ENCODE assay signal across 9 mouse cellular contexts in genomic region chr5:120562956-120563913, GRCm38 (mm10). TPM values are rescaled to one million over a fixed set of nuclear protein-coding genes. Genes with fewer than 3 reads are reported as not detected.
DNase-seq lines count a peak whose midpoint lies in the region; ATAC-seq and TF ChIP-seq lines count a peak whose summit lies in the region.
"Had no signal": no experiment of that assay in that cellular context is flagged by ENCODE, and none has a peak within 500 bp of the region (broad histone marks: within the 10 kb centered on the region; RNA-seq: fewer than 3 reads in every experiment).

No protein-coding gene starts in this region.

- TF ChIP-seq EP300 in heart, postnatal 0 days (IDR thresholded peaks at IDR 0.05; ENCODE audit: low read depth) = peak; percentile 46; the same call in 1 of the 2 replicates

- H3K9ac ChIP-seq in forebrain, embryonic 12.5 days = no peak overlapping the region; the same call in none of the 2 replicates
- H3K9ac ChIP-seq in forebrain, postnatal 0 days = no peak overlapping the region
- 0 out of 2 replicates have a peak overlapping the region, but pooled peaks have one; percentile 49 for H3K9ac ChIP-seq in embryonic facial prominence, embryonic 13.5 days
- no peak overlapping the region for H3K9ac ChIP-seq in heart, postnatal 0 days (replicated peaks; ENCODE audit: low read depth, low read length)
- H3K9ac ChIP-seq in midbrain, embryonic 12.5 days (replicated peaks) = no peak overlapping the region
- H3K9ac ChIP-seq: liver, embryonic 14.5 days had no signal

- no peak for TF ChIP-seq CTCF in forebrain, postnatal 0 days (IDR thresholded peaks at IDR 0.05; ENCODE audit: low read depth)
- no peak for TF ChIP-seq CTCF in heart, postnatal 0 days (IDR thresholded peaks at IDR 0.05; ENCODE audit: low read depth)

- H3K9me3 ChIP-seq in forebrain, embryonic 12.5 days = no peaks in the 10 kb centered on the region
- no peaks in the 10 kb centered on the region for H3K9me3 ChIP-seq in forebrain, postnatal 0 days (ENCODE audit: low read length)
- H3K9me3 ChIP-seq in embryonic facial prominence, embryonic 13.5 days = no peaks in the 10 kb centered on the region
- no peaks in the 10 kb centered on the region for H3K9me3 ChIP-seq in heart, postnatal 0 days (replicated peaks; ENCODE audit: control insufficient read depth, low read length)
- no peaks in the 10 kb centered on the region for H3K9me3 ChIP-seq in midbrain, embryonic 12.5 days

- 67% methylated on average over 28 of the region's 28 CpGs for WGBS in forebrain, embryonic 12.5 days
- 63% methylated on average over 28 of the region's 28 CpGs for WGBS in forebrain, postnatal 0 days
- WGBS in embryonic facial prominence, embryonic 13.5 days = 35% methylated on average over 28 of the region's 28 CpGs
- WGBS in heart, postnatal 0 days = 41% methylated on average over 28 of the region's 28 CpGs
- 60% methylated on average over 28 of the region's 28 CpGs for WGBS in midbrain, embryonic 12.5 days

- H3K4me1 ChIP-seq in forebrain, embryonic 12.5 days = peaks cover 75% of the 10 kb centered on the region
- H3K4me1 ChIP-seq in forebrain, postnatal 0 days (ENCODE audit: insufficient read depth) = peaks cover 14% of the 10 kb centered on the region
- H3K4me1 ChIP-seq in embryonic facial prominence, embryonic 13.5 days = peaks cover 83% of the 10 kb centered on the region
- H3K4me1 ChIP-seq in heart, postnatal 0 days (ENCODE audit: control insufficient read depth, insufficient read depth) = peaks cover 40% of the 10 kb centered on the region
- H3K4me1 ChIP-seq in midbrain, embryonic 12.5 days = peaks cover 79% of the 10 kb centered on the region

- peak overlapping the region; percentile 69 for H3K27ac ChIP-seq in forebrain, embryonic 12.5 days
- H3K27ac ChIP-seq in forebrain, postnatal 0 days (ENCODE audit: low read depth, low read length) = no peak overlapping the region; the same call in 1 of the 2 replicates
- H3K27ac ChIP-seq in embryonic facial prominence, embryonic 13.5 days = peak overlapping the region; percentile 90
- peak overlapping the region; percentile 81 for H3K27ac ChIP-seq in heart, postnatal 0 days (ENCODE audit: low read depth)
- H3K27ac ChIP-seq in midbrain, embryonic 12.5 days (replicated peaks) = peak overlapping the region; percentile 56
- H3K27ac ChIP-seq: liver, embryonic 14.5 days had no signal

- H3K27me3 ChIP-seq in forebrain, embryonic 12.5 days = no peaks in the 10 kb centered on the region
- H3K27me3 ChIP-seq in forebrain, postnatal 0 days (ENCODE audit: insufficient read depth, low read length) = no peaks in the 10 kb centered on the region
- H3K27me3 ChIP-seq in embryonic facial prominence, embryonic 13.5 days = no peaks in the 10 kb centered on the region
- no peaks in the 10 kb centered on the region for H3K27me3 ChIP-seq in heart, postnatal 0 days (ENCODE audit: control insufficient read depth, insufficient read depth, low read length)
- no peaks in the 10 kb centered on the region for H3K27me3 ChIP-seq in midbrain, embryonic 12.5 days

- H3K36me3 ChIP-seq in forebrain, embryonic 12.5 days (replicated peaks) = no peaks in the 10 kb centered on the region
- no peaks in the 10 kb centered on the region for H3K36me3 ChIP-seq in forebrain, postnatal 0 days (ENCODE audit: insufficient read depth)
- H3K36me3 ChIP-seq in embryonic facial prominence, embryonic 13.5 days = no peaks in the 10 kb centered on the region
- no peaks in the 10 kb centered on the region for H3K36me3 ChIP-seq in heart, postnatal 0 days (replicated peaks; ENCODE audit: control insufficient read depth, insufficient read depth, low read length)
- no peaks in the 10 kb centered on the region for H3K36me3 ChIP-seq in midbrain, embryonic 12.5 days

- H3K4me3 ChIP-seq in forebrain, embryonic 12.5 days (replicated peaks) = no peak overlapping the region
- H3K4me3 ChIP-seq in forebrain, postnatal 0 days (ENCODE audit: low read depth, low read length) = no peak overlapping the region
- no peak overlapping the region for H3K4me3 ChIP-seq in embryonic facial prominence, embryonic 13.5 days
- H3K4me3 ChIP-seq in heart, postnatal 0 days (ENCODE audit: low read depth, low read length) = no peak overlapping the region
- H3K4me3 ChIP-seq in midbrain, embryonic 12.5 days = no peak overlapping the region

- H3K4me2 ChIP-seq in forebrain, embryonic 12.5 days = no peak overlapping the region
- H3K4me2 ChIP-seq in forebrain, postnatal 0 days (ENCODE audit: low read depth) = no peak overlapping the region
- H3K4me2 ChIP-seq in embryonic facial prominence, embryonic 13.5 days = peak overlapping the region; percentile 31
- H3K4me2 ChIP-seq in heart, postnatal 0 days (ENCODE audit: low read depth, low read length) = no peak overlapping the region
- H3K4me2 ChIP-seq in midbrain, embryonic 12.5 days (replicated peaks) = no peak overlapping the region

- no peak for ATAC-seq in forebrain, embryonic 12.5 days (ENCODE audit: low FRiP score)
- no peak for ATAC-seq in forebrain, postnatal 0 days
- peak; percentile 48; the same call in 1 of the 2 replicates for ATAC-seq in embryonic facial prominence, embryonic 13.5 days (ENCODE audit: insufficient number of reproducible peaks, insufficient read depth, low FRiP score, low TSS enrichment, low read depth)
- peak; percentile 67 for ATAC-seq in heart, postnatal 0 days (ENCODE audit: insufficient read depth, low read depth)
- no peak for ATAC-seq in midbrain, embryonic 12.5 days (ENCODE audit: low FRiP score, low read depth)
- ATAC-seq in inflammation-experienced regulatory T-cells, adult 6 months = no peak

- no peak for DNase-seq in forebrain, postnatal 0 days
- DNase-seq in heart, postnatal 0 days (ENCODE audit: low spot score) = peak; percentile 71
- DNase-seq in kidney, postnatal 36 days = peak; percentile 88 to 91
- DNase-seq in thymus, postnatal 10 days (ENCODE audit: low spot score in 2 of 2) = no peak

RNA-seq across cellular contexts. Expression of gene Tpcn1, which starts 25.2 kb away (rescaled TPM):
- polyA plus RNA-seq in forebrain, embryonic 12.5 days (2016; fragmentation: Nextera tagmentation; extraction: Ambion mirVana) = 11.8 and 15.1 TPM in 2 replicates
- total RNA-seq in forebrain, postnatal 0 days (2014; rRNA removed) = 10.0 and 14.3 TPM in 2 replicates
- 7.9 and 11.1 TPM in 2 replicates for polyA plus RNA-seq in forebrain, postnatal 0 days (2015; fragmentation: Nextera tagmentation; extraction: Ambion mirVana)
- 21.0 and 22.3 TPM in 2 replicates for polyA plus RNA-seq in embryonic facial prominence, embryonic 13.5 days (2015; fragmentation: Nextera tagmentation; extraction: Ambion mirVana)
- 15.8 and 27.6 TPM in 2 replicates for total RNA-seq in heart, postnatal 0 days (2014; rRNA removed; ENCODE audit: low replicate concordance)
- polyA plus RNA-seq in heart, postnatal 0 days (2015; fragmentation: Nextera tagmentation; extraction: Ambion mirVana) = 11.5 and 11.7 TPM in 2 replicates
- 12.9 and 14.2 TPM in 2 replicates for polyA plus RNA-seq in midbrain, embryonic 12.5 days (2016; fragmentation: Nextera tagmentation; extraction: Ambion mirVana)
- 10 to 100 TPM in 2 of 3 experiments, 1 to 10 TPM in 1; 6.4 to 15.8 (median 12.6) TPM for polyA plus RNA-seq in inflammation-experienced regulatory T-cells, adult 6 months (2017; shearing (Covaris generic))

RNA-seq across cellular contexts. Expression of gene Iqcd, which starts 25.6 kb away (rescaled TPM):
- polyA plus RNA-seq in forebrain, embryonic 12.5 days (2016; fragmentation: Nextera tagmentation; extraction: Ambion mirVana) = 1.3 and 1.4 TPM in 2 replicates
- total RNA-seq in forebrain, postnatal 0 days (2014; rRNA removed) = 1.4 and 2.0 TPM in 2 replicates
- polyA plus RNA-seq in forebrain, postnatal 0 days (2015; fragmentation: Nextera tagmentation; extraction: Ambion mirVana) = 1.4 and 1.8 TPM in 2 replicates
- 0.60 and 0.80 TPM in 2 replicates for polyA plus RNA-seq in embryonic facial prominence, embryonic 13.5 days (2015; fragmentation: Nextera tagmentation; extraction: Ambion mirVana)
- total RNA-seq in heart, postnatal 0 days (2014; rRNA removed; ENCODE audit: low replicate concordance) = not detected in 2 replicates
- 0.14 and 0.18 TPM in 2 replicates for polyA plus RNA-seq in heart, postnatal 0 days (2015; fragmentation: Nextera tagmentation; extraction: Ambion mirVana)
- polyA plus RNA-seq in midbrain, embryonic 12.5 days (2016; fragmentation: Nextera tagmentation; extraction: Ambion mirVana) = 0.60 and 1.7 TPM in 2 replicates
- under 1 TPM in 1 of 3 experiments, not detected in 2; 0.91 TPM for polyA plus RNA-seq in inflammation-experienced regulatory T-cells, adult 6 months (2017; shearing (Covaris generic))

RNA-seq across cellular contexts. Expression of gene Rita1, which starts 49.2 kb away (rescaled TPM):
- polyA plus RNA-seq in forebrain, embryonic 12.5 days (2016; fragmentation: Nextera tagmentation; extraction: Ambion mirVana) = 13.6 and 16.6 TPM in 2 replicates
- 24.1 and 36.5 TPM in 2 replicates for total RNA-seq in forebrain, postnatal 0 days (2014; rRNA removed)
- 28.6 and 31.8 TPM in 2 replicates for polyA plus RNA-seq in forebrain, postnatal 0 days (2015; fragmentation: Nextera tagmentation; extraction: Ambion mirVana)
- 16.2 and 17.6 TPM in 2 replicates for polyA plus RNA-seq in embryonic facial prominence, embryonic 13.5 days (2015; fragmentation: Nextera tagmentation; extraction: Ambion mirVana)
- 20.2 and 24.5 TPM in 2 replicates for total RNA-seq in heart, postnatal 0 days (2014; rRNA removed; ENCODE audit: low replicate concordance)
- 15.7 and 16.3 TPM in 2 replicates for polyA plus RNA-seq in heart, postnatal 0 days (2015; fragmentation: Nextera tagmentation; extraction: Ambion mirVana)
- 15.5 and 16.0 TPM in 2 replicates for polyA plus RNA-seq in midbrain, embryonic 12.5 days (2016; fragmentation: Nextera tagmentation; extraction: Ambion mirVana)
- 1 to 10 TPM; 2.1 to 3.5 (median 3.2) TPM for polyA plus RNA-seq in inflammation-experienced regulatory T-cells, adult 6 months (2017; shearing (Covaris generic))

RNA-seq across cellular contexts. Expression of gene Ddx54, which starts 49.3 kb away (rescaled TPM):
- 50.7 and 52.6 TPM in 2 replicates for polyA plus RNA-seq in forebrain, embryonic 12.5 days (2016; fragmentation: Nextera tagmentation; extraction: Ambion mirVana)
- total RNA-seq in forebrain, postnatal 0 days (2014; rRNA removed) = 43.9 and 46.0 TPM in 2 replicates
- polyA plus RNA-seq in forebrain, postnatal 0 days (2015; fragmentation: Nextera tagmentation; extraction: Ambion mirVana) = 35.5 and 40.0 TPM in 2 replicates
- 45.6 and 46.8 TPM in 2 replicates for polyA plus RNA-seq in embryonic facial prominence, embryonic 13.5 days (2015; fragmentation: Nextera tagmentation; extraction: Ambion mirVana)
- total RNA-seq in heart, postnatal 0 days (2014; rRNA removed; ENCODE audit: low replicate concordance) = 23.0 and 24.1 TPM in 2 replicates
- 17.1 and 18.2 TPM in 2 replicates for polyA plus RNA-seq in heart, postnatal 0 days (2015; fragmentation: Nextera tagmentation; extraction: Ambion mirVana)
- 51.8 and 53.0 TPM in 2 replicates for polyA plus RNA-seq in midbrain, embryonic 12.5 days (2016; fragmentation: Nextera tagmentation; extraction: Ambion mirVana)
- polyA plus RNA-seq in inflammation-experienced regulatory T-cells, adult 6 months (2017; shearing (Covaris generic)) = 10 to 100 TPM; 13.0 to 21.1 (median 13.4) TPM

RNA-seq across cellular contexts. Expression of gene Slc8b1, which starts 52.3 kb away (rescaled TPM):
- polyA plus RNA-seq in forebrain, embryonic 12.5 days (2016; fragmentation: Nextera tagmentation; extraction: Ambion mirVana) = 2.3 and 2.8 TPM in 2 replicates
- total RNA-seq in forebrain, postnatal 0 days (2014; rRNA removed) = 2.5 and 4.9 TPM in 2 replicates
- polyA plus RNA-seq in forebrain, postnatal 0 days (2015; fragmentation: Nextera tagmentation; extraction: Ambion mirVana) = 1.6 and 2.0 TPM in 2 replicates
- polyA plus RNA-seq in embryonic facial prominence, embryonic 13.5 days (2015; fragmentation: Nextera tagmentation; extraction: Ambion mirVana) = 5.0 and 5.9 TPM in 2 replicates
- total RNA-seq in heart, postnatal 0 days (2014; rRNA removed; ENCODE audit: low replicate concordance) = 4.2 and 16.0 TPM in 2 replicates
- polyA plus RNA-seq in heart, postnatal 0 days (2015; fragmentation: Nextera tagmentation; extraction: Ambion mirVana) = 3.4 and 3.6 TPM in 2 replicates
- polyA plus RNA-seq in midbrain, embryonic 12.5 days (2016; fragmentation: Nextera tagmentation; extraction: Ambion mirVana) = 3.1 TPM in 2 replicates
- polyA plus RNA-seq in inflammation-experienced regulatory T-cells, adult 6 months (2017; shearing (Covaris generic)) = 10 to 100 TPM in 1 of 3 experiments, 1 to 10 TPM in 2; 6.1 to 14.5 (median 7.3) TPM

Comparison
In these comparisons a context has a peak if more than half of its experiments do, and no peak if none do; other contexts are left out.
1. ATAC-seq: peak in embryonic facial prominence, embryonic 13.5 days (single experiment) and heart, postnatal 0 days (single experiment); none in forebrain, embryonic 12.5 days (single experiment), forebrain, postnatal 0 days (single experiment), midbrain, embryonic 12.5 days (single experiment) and inflammation-experienced regulatory T-cells, adult 6 months (single experiment).
2. DNase-seq: peak in heart, postnatal 0 days (single experiment) and kidney, postnatal 36 days (2 of 2); none in forebrain, postnatal 0 days (single experiment) and thymus, postnatal 10 days (0 of 2).